Mouse (Mus musculus) E14TG2a.4 (cell line): ENCODE measurements around the gene Pwwp2b.

Experiments
- H3K27me3 ChIP-seq: 2 replicates; pipeline ENCODE4 v1.6.1; 2014; ENCODE audit warnings: low read length, control low read depth; ENCODE audit not compliant: insufficient read depth
- H3K36me3 ChIP-seq: 2 replicates; pipeline ENCODE4 v1.6.1; 2014; ENCODE audit warnings: low read length, control low read depth; ENCODE audit not compliant: insufficient read depth
- H3K4me1 ChIP-seq: replicated peaks from 2 replicates; pipeline ENCODE4 v1.6.1; 2014; ENCODE audit warnings: low read depth, low read length, control low read depth
- H3K4me3 ChIP-seq: replicated peaks from 2 replicates; pipeline ENCODE4 v1.5.1; 2014; ENCODE audit warnings: mild to moderate bottlenecking, low read length
- H3K9me3 ChIP-seq: 2 replicates; pipeline ENCODE4 v1.6.1; 2014; ENCODE audit warnings: low read length, control low read depth
- CTCF ChIP-seq: conservative IDR thresholded peaks from 2 replicates; pipeline ENCODE4 v1.5.1; 2014; ENCODE audit warnings: low read length
- NANOG ChIP-seq: IDR thresholded peaks from 2 replicates; pipeline ENCODE4 v1.6.1; 2014; ENCODE audit warnings: borderline replicate concordance, low read length, mixed read lengths
- POU5F1 ChIP-seq: IDR thresholded peaks from 2 replicates; pipeline ENCODE4 v1.6.1; 2014; ENCODE audit warnings: low read length, borderline replicate concordance

Gene Pwwp2b

GRCm38 (mm10) chr7:139214160-139214559, 34.1 kb upstream of the Pwwp2b start:
- Histone ChIP-seq H3K36me3 (no peaks in the 10 kb centered on the region), H3K9me3 (no peaks in the 10 kb centered on the region), H3K27me3 (no peaks in the 10 kb centered on the region), H3K4me3 (no peak overlapping the region), H3K4me1 (peaks cover 20% of the 10 kb centered on the region)
- no peak for TF ChIP-seq CTCF
- no peak for TF ChIP-seq POU5F1
- no peak for TF ChIP-seq NANOG

DNA sequence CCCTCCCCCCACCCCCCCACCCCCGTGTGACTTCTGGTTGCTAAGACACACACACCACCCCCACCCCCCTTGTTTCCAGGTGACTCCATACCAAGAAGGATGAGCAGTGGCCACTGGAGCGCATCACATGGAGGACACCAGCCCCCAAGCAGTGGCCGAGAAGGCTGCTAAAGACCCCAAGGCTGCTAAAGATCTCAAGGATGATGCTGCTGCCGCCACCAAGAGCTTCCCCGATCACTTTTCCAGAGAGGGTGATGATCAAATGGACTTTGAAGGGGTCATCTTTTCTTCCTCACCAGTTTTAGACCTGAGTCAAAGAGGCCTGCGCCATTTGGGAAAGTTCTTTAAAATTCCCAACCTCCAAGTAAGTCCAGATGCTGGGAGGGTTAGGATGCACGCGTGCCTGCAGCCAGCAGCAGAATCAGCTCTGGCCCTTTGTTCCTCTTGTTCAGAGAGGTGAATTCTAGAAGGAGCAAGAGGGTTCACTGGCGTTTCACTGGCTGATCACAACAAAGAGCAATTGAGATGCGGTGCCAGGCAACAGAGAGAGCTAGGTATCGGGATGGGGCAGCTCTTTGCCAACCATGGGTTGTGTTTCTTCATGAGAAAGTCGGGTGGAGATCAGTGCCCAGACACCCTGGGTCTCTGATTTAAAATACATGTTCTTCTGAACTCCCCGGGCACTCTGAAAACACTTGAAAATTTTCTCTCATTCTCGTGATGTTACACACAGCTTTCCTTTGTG, 33.5 kb upstream of the Pwwp2b start:
- H3K9me3 ChIP-seq, result no peaks in the 10 kb centered on the region
- H3K4me3 ChIP-seq, result no peak overlapping the region
- peaks cover 20% of the 10 kb centered on the region for H3K4me1 ChIP-seq
- no peak for TF ChIP-seq CTCF
- TF ChIP-seq POU5F1, result no peak
- no peak for TF ChIP-seq NANOG
- H3K27me3 ChIP-seq, result no peaks in the 10 kb centered on the region
- no peaks in the 10 kb centered on the region for H3K36me3 ChIP-seq

- Histone ChIP-seq H3K9me3 (no peaks in the 10 kb centered on the region), H3K4me1 (peaks cover 25% of the 10 kb centered on the region), H3K4me3 (no peak overlapping the region), H3K27me3 (no peaks in the 10 kb centered on the region), H3K36me3 (no peaks in the 10 kb centered on the region)
- no peak for TF ChIP-seq POU5F1
- TF ChIP-seq CTCF, result no peak
- no peak for TF ChIP-seq NANOG
Observed at GRCm38 (mm10) chr7:139215516-139215915, 32.8 kb upstream of the Pwwp2b start.

DNA sequence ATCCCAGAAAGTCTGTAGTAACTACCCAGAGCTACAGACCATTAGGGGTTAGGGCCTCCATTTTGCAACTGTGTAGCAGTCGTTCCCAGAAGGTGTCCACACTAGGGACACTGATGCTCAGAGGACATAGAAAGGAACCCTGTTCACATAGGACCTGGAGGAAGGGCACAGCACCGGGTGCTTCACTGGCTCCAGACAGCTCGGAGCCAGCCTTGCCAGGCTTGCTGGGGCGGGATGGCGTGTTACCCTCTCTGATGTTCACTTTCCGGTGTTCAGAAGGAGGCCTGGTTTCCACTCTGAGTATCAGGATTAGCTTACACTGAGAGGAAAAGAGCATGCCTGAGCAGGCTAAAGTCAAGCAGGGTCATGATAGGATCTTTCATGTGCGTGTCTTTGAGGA, 32.3 kb upstream of the Pwwp2b start:
- peaks cover 25% of the 10 kb centered on the region for H3K4me1 ChIP-seq
- no peaks in the 10 kb centered on the region for H3K36me3 ChIP-seq
- no peak overlapping the region for H3K4me3 ChIP-seq
- H3K27me3 ChIP-seq, result no peaks in the 10 kb centered on the region
- TF ChIP-seq POU5F1, result no peak
- no peak for TF ChIP-seq CTCF
- no peak for TF ChIP-seq NANOG
- no peaks in the 10 kb centered on the region for H3K9me3 ChIP-seq

GRCm38 (mm10) chr7:139216464-139216863, 31.8 kb upstream of the Pwwp2b start:
- Histone ChIP-seq H3K27me3 (no peaks in the 10 kb centered on the region), H3K9me3 (no peaks in the 10 kb centered on the region), H3K4me1 (peaks cover 27% of the 10 kb centered on the region), H3K4me3 (no peak overlapping the region), H3K36me3 (no peaks in the 10 kb centered on the region)
- TF ChIP-seq POU5F1 (no peak), CTCF (no peak), NANOG (no peak)

- no peak overlapping the region for H3K4me3 ChIP-seq
- no peaks in the 10 kb centered on the region for H3K27me3 ChIP-seq
- peaks cover 33% of the 10 kb centered on the region for H3K4me1 ChIP-seq
- H3K36me3 ChIP-seq, result no peaks in the 10 kb centered on the region
- no peaks in the 10 kb centered on the region for H3K9me3 ChIP-seq
- no peak for TF ChIP-seq NANOG
- no peak for TF ChIP-seq POU5F1
Observed at GRCm38 (mm10) chr7:139217046-139217445, 31.2 kb upstream of the Pwwp2b start.

DNA sequence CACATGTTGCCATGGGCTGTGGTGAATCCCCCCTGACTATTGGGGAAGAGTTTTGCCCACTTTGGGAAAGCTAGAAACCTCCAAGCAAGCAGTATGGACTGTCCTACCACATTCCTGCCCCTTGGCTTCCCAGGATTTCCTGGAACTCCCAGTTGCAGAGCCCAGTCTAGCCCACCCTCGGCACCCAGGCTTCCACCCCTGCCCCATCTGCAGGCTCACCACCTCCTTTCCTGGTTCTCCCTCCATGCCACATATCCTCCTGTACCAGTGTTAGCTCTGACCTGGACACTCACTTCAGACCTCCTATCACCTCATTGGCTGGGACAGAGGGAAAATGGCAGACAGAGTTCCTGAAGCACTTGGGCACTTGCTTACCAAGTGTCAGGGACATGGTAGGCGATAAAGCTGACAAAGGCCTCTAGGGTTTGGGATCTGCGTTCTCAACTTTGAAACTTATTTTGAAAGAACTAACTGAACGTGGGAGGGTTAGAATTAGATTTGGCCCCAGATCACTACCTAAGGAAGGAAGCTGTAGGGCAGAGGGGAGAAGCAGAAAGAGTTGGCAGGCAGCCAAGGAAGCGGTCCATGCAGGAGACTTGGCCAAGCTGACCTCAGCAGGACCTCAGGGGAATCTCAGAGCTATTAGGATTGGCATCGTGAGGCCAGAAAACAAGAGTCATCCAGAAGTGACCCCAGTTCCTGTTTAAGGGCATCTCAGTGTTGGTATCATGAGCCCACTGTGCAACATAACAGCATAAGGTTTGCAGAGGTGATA, 29.5 kb upstream of the Pwwp2b start:
- no peak for TF ChIP-seq NANOG
- no peak for TF ChIP-seq CTCF
- peaks cover 6% of the 10 kb centered on the region for H3K27me3 ChIP-seq
- H3K4me1 ChIP-seq, result peaks cover 22% of the 10 kb centered on the region
- H3K9me3 ChIP-seq, result no peaks in the 10 kb centered on the region
- H3K36me3 ChIP-seq, result no peaks in the 10 kb centered on the region
- no peak overlapping the region for H3K4me3 ChIP-seq

GRCm38 (mm10) chr7:139219486-139219885, 28.8 kb upstream of the Pwwp2b start:
- Histone ChIP-seq H3K9me3 (no peaks in the 10 kb centered on the region), H3K27me3 (peaks cover 11% of the 10 kb centered on the region), H3K4me3 (no peak overlapping the region), H3K4me1 (peaks cover 17% of the 10 kb centered on the region), H3K36me3 (no peaks in the 10 kb centered on the region)
- TF ChIP-seq NANOG (no peak), POU5F1 (no peak), CTCF (no peak)
